Mouse (Mus musculus) frontal cortex, postnatal 10 days (tissue): ENCODE results near the gene Sema3b.

Source experiments
- DNase-seq, 2 experiments: peaks; one replicate each; pipeline ENCODE4 v3.0.0; 2022; ENCODE audit warnings: low spot score in 2 of 2, mixed read lengths in 1 of 2

The Sema3b gene

DNA sequence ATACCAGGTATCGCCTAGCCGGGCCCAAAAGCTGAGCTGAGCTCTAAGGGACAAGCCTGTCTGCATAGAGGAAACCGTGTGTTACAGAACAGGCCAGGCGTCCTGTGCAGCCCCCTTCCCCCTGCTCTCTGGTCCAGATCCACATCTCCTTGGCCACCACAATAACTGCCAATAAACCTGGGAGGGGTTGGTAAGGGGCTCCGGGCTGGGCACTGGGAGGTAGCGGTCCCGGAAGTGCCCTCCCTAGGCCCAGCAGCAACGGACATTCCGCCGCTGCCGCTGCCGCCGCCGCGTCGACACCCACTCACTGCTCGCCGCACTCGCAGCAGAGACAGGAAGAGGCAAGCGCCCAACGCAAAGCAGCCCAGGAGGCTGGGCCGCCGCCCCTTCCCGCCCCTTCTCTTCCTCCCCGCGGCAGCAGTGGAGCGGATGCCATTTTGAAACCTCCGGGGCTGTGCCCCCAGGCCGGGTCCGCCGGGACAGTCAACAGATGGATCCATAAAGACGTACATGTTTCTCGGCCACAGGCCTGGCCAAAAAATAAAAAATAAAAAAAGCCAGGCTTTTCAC, 24.1 kb upstream of the Sema3b start:
- peak; percentile 65 to 76 for DNase-seq

- peak in 1 of 2 experiments; percentile 48 for DNase-seq
Observed at GRCm38 (mm10) chr9:107632478-107632877, 23.4 kb upstream of the Sema3b start.

DNA sequence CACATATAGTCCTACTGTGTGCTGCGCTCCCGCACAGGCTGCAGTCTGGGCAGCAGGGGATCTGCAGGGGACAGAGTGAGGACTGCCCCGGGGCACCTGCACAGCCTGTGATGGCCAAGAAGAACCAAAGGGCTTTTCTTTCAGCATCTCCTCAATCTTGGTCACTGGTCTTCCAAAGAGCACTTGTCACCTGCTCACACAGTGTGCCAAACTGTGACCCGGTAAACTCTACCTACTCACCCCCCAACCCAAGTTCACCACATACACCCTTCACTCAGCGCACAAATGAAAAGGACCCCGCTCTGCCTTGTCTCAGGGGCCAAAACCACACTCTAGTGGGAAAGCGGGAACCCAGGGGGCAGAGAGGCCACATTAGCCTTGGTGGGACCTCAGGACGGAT, 22.8 kb upstream of the Sema3b start:
- no peak for DNase-seq

DNA sequence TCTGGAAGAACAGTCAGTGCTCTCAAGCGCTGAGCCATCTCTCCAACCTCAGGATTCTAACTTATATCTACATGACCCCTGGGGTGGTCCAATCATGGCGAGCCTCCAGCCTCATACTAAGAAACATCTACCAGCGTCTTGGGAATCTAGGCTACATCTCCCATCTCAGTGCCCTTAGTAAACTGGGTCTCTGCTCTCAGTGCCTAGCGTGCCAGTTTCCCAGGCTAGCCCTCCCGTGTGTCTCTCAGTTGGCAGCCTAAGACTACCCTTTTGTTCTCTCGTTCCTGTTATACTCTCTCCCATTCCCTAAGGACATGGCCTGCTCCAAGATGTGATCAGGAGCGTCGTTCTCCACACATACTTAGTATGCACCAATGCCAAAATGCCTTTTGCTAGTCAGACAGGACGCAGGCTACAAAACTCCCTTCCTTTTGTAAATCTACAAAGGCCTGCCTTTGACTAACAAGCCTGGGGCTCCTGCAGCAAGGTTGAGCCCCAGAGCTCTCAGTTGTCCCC, 22.3 kb upstream of the Sema3b start:
- no peak for DNase-seq

DNA sequence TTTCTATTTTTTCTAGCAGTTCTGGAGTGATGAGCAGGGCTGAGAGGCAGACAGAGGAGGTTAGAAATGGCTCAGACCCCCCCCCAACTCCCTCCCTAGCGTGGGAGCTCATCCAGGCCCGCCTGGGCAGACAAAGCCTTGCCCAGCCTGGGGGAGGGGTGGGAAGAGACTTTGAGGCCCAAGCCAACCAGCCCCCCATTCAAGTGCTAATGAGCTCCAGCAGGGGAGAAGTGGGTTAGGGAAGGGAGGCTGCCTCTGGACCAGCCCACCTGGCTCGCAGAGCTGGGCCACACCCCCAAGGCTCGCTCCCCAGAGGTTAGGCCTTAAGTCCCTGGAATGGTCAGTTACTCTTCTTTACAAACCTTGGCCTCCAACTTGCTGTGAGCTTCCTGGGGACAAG, 21.5 kb upstream of the Sema3b start:
- DNase-seq, result peak; percentile 68 to 78

GRCm38 (mm10) chr9:107629901-107630425, 20.9 kb upstream of the Sema3b start:
- DNase-seq, result peak in 1 of 2 experiments; percentile 37

- DNase-seq, result no peak
Observed at GRCm38 (mm10) chr9:107629411-107629730, 20.3 kb upstream of the Sema3b start.

- DNase-seq, result no peak
Observed at GRCm38 (mm10) chr9:107628721-107629410, 19.8 kb upstream of the Sema3b start.

- DNase-seq, result no peak
Observed at GRCm38 (mm10) chr9:107627387-107628255, 18.6 kb upstream of the Sema3b start.

DNA sequence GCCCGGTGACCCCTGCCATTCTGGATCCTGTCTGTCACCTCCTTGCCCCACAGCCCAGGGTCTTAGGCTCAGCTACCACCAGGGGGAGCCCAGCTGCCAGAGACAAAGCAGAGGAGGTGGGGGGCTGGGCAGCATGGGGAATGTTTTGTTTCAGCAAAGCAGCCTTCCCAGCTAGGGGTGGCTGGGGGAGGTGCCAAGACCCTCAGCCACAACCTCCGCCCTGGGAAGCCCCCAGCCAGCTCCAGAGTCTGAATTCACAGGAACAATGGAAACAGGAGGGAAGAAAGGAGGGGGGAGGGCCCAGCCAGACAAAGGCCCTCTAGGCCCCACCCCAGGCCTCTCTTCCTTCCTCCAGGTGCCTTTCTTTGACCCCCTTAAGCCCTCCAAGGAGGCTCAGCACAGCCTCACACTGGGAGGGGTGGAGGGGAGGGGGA, 17.8 kb upstream of the Sema3b start:
- peak; percentile 83 to 86 for DNase-seq

DNA sequence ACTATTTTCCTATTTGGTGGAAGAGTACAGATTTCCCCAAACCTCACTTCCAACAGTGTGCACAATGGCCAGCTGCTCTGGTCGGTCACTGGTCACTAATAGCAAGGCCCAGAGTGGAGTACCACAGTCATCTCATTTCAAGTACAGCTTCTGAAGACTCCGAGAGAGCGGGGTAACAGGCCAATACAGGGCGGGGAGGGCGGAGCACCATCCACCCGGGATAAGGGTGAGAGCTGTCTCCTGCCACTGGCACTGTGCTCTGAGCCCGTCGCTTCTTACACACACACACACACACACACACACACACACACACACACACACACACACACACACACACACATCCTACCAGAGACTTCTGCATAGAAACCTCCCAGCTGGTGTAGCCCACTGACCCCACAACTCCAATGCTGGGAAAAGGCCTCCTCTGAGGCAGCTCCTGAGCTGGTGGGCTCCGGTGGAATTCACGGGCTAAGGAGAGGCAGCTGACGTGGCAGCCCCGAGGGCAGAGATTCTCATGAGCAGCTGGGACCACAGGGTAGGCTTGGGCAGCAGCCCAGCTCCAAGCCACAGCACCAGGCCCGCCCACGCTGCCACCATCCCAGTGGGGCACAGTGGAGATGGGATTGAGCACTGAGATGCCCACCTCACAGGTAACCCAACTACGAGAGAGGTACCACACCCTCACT, 17.3 kb upstream of the Sema3b start:
- DNase-seq, result no peak

DNA sequence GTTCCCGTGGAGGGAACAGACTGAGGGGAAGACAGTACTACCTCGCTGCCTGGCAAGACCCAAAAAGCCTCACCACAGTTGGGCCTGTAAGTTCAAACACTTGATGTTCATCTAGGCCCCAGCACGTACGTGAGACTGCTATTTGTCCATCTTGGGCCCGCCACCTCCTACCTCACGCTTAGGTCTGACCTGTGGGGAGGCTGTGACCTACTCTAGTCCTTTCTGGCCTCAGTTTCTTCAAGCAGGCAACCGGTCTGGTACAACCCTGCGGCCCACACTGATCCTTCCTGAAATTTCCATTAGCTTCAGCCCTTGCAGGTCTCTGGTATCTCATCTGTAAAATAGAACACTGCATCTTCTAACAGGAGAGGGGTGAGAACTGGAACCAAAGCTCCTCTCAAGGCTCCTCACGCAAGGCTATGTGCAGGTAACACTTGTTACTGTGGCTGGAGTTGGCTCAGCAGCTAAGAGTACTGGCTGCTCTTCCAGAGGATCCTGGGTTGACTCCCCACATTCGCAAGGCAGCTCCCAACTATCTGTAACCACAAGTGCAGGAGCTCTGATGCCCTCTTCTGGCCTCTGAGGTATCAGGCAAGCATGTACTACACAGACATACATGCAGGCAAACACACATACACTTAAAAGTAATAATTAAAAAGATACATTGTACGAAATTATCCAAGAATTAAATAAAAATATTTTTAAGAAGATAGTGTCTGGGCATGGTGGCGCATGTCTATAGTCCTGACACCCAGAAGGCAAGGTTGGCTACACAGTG, 16.5 kb upstream of the Sema3b start:
- no peak for DNase-seq

DNA sequence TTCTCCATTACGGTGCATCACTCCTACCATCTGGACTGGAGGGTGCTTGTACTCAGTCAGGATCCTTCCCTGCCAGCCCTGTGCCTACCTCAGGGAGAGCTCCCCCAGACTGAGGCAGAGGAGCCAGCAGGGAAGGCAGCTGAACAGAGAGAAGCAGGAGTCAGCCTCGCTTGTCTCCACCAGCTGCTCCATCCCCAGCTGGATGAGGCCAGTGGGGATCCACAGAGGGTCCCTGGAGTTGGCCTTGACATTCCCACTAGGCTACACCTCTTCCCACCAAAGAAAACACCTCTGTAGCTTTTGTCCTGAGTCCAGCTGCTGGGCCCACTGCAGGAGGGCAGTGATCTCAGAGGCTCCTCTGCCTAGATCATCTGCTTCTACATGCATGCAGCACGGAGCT, 15.9 kb upstream of the Sema3b start:
- no peak for DNase-seq

DNA sequence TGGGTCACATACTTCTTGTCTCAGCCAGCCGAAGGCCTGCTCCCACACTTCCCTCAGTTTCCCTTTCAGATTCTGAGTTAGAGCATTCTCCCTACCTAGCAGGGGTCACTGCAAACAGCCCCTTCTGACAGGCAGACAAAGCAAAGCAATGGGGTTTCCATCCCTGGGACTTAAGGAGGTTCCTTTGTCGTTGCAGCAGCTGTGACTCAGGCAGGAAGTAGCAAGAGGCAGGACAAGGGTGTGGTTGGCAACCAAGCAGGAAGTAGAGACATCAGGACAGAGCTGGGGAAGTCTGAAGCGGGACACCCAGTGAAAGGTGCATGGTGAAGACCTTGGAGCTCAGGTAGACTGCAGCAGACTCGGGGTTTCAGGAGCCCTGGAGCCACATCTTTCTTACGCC, 15.5 kb upstream of the Sema3b start:
- no peak for DNase-seq

DNA sequence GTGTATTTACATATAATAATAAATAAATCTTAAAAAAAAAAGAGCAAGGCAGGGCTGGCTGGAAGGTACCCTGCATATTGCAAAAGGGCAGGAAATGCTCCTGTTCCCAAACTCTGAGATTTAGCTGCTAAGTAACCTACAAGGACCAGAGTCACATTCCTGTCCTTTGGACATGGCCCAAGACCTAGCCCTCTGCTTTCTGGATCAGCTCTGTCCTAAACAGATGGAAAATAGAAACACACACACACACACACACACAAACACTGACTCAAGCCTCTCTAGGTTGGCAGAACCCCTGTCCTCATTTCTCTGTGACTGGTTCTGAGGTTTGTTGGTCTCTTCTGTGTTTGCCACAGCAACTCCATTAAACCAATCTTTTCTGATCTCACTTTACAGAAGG, 11.9 kb upstream of the Sema3b start:
- DNase-seq, result no peak

- no peak for DNase-seq
Observed at GRCm38 (mm10) chr9:107619546-107619879, 10.5 kb upstream of the Sema3b start.

DNA sequence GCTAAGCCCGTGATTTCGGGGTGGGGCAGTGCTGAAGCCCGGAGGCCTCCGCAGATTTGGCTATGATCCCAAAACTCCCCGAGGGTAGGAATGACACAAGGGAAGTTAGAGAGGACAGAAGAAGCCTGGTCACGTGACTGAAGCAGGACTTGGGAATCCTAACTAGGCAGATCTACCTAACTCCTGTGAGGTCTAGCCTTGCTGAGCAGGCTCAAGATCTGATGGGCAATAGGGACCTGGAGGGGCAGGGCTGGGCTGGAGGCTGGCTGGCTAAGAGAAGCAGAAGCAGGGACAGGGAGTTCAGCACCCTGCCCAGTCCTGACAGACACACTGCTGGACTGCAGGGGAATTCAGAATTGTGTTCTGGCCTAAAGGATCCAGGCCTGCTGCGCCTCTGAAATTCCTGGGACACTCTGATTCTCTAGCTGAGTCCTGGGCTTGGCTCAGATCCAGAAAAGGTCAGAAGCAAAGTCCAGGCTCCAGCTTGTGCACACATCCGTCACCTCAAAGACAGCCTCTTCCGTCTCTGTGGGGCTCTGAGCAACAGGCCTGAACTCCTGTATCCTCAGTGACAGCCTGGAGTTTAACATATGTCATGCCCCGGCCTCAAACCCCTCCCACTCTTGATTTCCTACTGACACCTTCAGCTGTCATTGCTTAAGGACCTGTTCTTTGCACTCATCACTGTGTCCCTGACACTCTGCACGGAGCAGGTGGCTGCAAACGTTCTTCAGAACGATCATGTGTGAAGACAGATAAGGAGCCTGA, 9.9 kb upstream of the Sema3b start:
- DNase-seq, result no peak

- DNase-seq, result no peak
Observed at GRCm38 (mm10) chr9:107618098-107618497, 9.1 kb upstream of the Sema3b start.

DNA sequence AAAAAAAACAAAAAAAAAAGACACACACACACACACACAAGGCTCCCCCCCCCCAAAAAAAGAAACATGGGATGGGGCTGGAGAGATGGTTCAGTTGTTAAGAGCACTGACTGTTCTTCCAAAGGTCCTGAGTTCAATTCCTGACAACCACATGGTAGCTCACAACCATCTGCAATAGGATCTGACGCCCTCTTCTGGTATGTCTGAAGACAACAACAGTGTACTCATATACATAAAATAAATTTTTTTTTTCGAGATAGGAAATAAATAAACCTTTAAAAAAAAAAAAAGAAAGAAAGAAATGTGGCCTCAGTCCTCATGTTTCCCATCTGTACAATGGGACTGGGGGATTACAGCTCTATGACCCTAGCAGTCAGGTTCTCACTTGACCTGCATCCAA, 8.4 kb upstream of the Sema3b start:
- no peak for DNase-seq

DNA sequence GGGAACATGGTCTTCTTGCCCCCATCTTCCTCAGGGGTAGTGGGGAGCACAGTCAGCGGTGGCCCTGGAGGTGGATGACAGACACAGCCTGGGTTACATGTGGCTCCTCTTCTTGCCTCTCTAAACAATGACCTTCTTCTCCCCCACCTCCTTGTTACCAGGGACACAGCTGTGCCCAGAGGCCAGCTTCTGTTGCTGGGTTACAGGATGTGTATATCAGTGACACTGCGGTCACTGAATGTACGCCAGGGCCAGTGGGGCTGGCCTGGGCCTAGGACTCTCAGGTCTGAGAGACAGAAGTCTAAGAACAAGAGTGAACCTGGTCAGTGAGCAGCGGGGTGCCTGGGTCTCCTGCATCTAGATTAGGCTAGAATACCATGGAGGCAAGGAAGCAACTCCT, 6.0 kb upstream of the Sema3b start:
- DNase-seq, result no peak
